Mouse (Mus musculus) embryonic facial prominence, embryonic 11.5 days (tissue): Measurements from ENCODE around the gene Cmtr1. TPM values are rescaled to one million over a fixed set of nuclear protein-coding genes. Genes with fewer than 3 reads are reported as not detected.

Experiments
- polyA plus RNA-seq: library from polyadenylated mRNA; unstranded; fragments of >200 nt; fragmentation: Nextera tagmentation; extraction: Ambion mirVana; gene quantifications from 2 replicates; pipeline ENCODE4 v1.2.1, GENCODE M21; 2014

The Cmtr1 gene
- polyA plus RNA-seq, 1 experiment from 2014 or later, result 120 TPM

Other genes with a start within 250 kb of the Cmtr1 start
- gene Pim1, start 169.8 kb upstream of the Cmtr1 start, polyA plus RNA-seq, result 17.6 and 19.2 TPM in 2 replicates
- gene Gm17657, start 111.0 kb upstream of the Cmtr1 start, polyA plus RNA-seq, result not detected in 2 replicates
- gene Tbc1d22b, start 110.8 kb upstream of the Cmtr1 start, polyA plus RNA-seq, result 16.7 and 17.5 TPM in 2 replicates
- 0.36 TPM in 2 replicates for gene Tmem217, start 108.2 kb upstream of the Cmtr1 start, polyA plus RNA-seq
- 118 and 129 TPM in 2 replicates for gene Rnf8, start 45.8 kb upstream of the Cmtr1 start, polyA plus RNA-seq
- gene Gm28043, start 45.7 kb upstream of the Cmtr1 start, polyA plus RNA-seq, result 1.8 and 2.1 TPM in 2 replicates
- gene Ccdc167, start 56.4 kb downstream of the Cmtr1 start, polyA plus RNA-seq, result 13.8 and 15.2 TPM in 2 replicates